Mouse (Mus musculus) heart, embryonic 10.5 days (tissue): Measurements from ENCODE around the gene Gpr153. TPM values are rescaled to one million over a fixed set of nuclear protein-coding genes. Genes with fewer than 3 reads are reported as not detected.
A peak's percentile ranks its signal among the peaks of the same experiment; 100 is the strongest.

Experiments used
- DNase-seq: peaks from one replicate; pipeline ENCODE4 v3.0.0-alpha.2; 2017; ENCODE audit warnings: low spot score
- H3K27ac ChIP-seq: fragments of 300-500 bp; sonication (generic); 2 replicates; pipeline ENCODE4 v1.5.1; 2016; ENCODE audit warnings: mild to moderate bottlenecking
- H3K27me3 ChIP-seq: fragments of 300-500 bp; sonication (generic); 2 replicates; pipeline ENCODE4 v1.6.1; 2016; ENCODE audit warnings: mild to moderate bottlenecking; ENCODE audit not compliant: poor library complexity, insufficient read depth, severe bottlenecking
- H3K36me3 ChIP-seq: fragments of 300-500 bp; sonication (generic); 2 replicates; pipeline ENCODE4 v1.6.1; 2016; ENCODE audit warnings: mild to moderate bottlenecking, moderate library complexity
- H3K4me1 ChIP-seq: fragments of 300-500 bp; sonication (generic); 2 replicates; pipeline ENCODE4 v1.6.1; 2016; ENCODE audit warnings: mild to moderate bottlenecking
- H3K4me3 ChIP-seq: fragments of 300-500 bp; sonication (generic); 2 replicates; pipeline ENCODE4 v1.5.1; 2016; ENCODE audit warnings: mild to moderate bottlenecking, moderate library complexity
- H3K9me3 ChIP-seq: fragments of 300-500 bp; sonication (generic); 2 replicates; pipeline ENCODE4 v1.6.1; 2016; ENCODE audit warnings: mild to moderate bottlenecking, moderate library complexity
- WGBS: fragments of 180-500 bp; shearing (Covaris S2); methylation state at CpG from one replicate; pipeline ENCODE4 v1.1.7; 2016; 5-methylcytosine and 5-hydroxymethylcytosine counted together
- polyA plus RNA-seq: library from polyadenylated mRNA; unstranded; fragments of >200 nt; fragmentation: Nextera tagmentation; extraction: Ambion mirVana; gene quantifications from 2 replicates; pipeline ENCODE4 v1.2.1, GENCODE M21; 2016

Gene Gpr153
- polyA plus RNA-seq, 1 experiment from 2014 or later, result 6.3 TPM

DNA sequence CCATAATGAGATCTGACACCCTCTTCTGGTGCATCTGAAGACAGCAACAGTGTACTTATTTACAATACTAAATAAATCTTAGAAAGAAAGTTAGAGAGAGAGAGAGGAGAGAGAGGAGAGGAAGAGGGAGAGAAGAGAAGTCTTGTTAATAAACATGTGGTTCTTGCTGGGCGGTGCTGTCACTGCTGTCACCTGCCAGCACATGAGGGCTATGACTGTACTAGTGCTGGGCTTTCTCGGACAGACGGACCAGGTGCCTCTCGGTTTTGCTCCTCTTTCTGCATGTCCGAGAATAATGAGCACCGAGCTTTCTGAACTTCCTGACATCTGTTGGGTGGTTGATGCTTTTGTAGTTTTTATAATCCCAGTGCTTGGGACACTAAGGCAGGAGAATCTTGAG is 23.4 kb upstream of the Gpr153 start:
- Histone ChIP-seq H3K9me3 (no peaks in the 10 kb centered on the region), H3K36me3 (0 out of 2 replicates have a peak, but pooled peaks cover 7% of the 10 kb centered on the region), H3K4me1 (peaks cover 59% of the 10 kb centered on the region), H3K4me3 (no peak overlapping the region), H3K27me3 (no peaks in the 10 kb centered on the region), H3K27ac (no peak overlapping the region)
- WGBS, result 89% methylated on average over 6 of the region's 6 CpGs
- DNase-seq, result no peak

DNA sequence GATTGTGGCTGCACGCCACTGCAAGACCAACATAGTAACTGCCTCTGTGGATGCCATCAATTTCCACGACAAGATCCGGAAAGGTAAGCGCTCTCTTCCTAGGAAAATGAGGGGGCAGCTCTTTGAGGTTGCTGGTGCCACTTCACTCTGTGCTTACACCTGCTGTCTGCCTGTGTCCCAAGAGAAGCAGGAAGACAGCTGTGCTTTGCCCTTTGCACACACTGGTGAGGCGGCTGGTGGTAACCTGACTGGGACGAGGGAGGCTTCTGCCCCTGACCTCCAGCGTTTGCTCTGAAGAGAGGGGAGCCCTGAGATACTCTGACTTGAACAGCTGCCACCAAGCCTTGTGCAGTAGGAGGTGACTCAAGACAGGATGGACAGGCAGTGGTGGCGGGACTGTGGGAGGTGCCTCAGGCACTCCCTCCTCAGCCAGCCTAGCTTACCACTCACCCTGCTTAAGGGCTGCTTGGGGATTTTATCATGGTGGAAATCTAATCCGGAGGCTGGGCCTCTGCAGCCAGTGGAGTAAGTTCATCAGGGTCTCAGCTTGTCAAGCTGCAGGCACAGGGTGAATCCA is 20.8 kb upstream of the Gpr153 start:
- Histone ChIP-seq H3K27ac (peak overlapping the region; percentile 72), H3K4me1 (peaks cover 66% of the 10 kb centered on the region), H3K36me3 (0 out of 2 replicates have a peak, but pooled peaks cover 7% of the 10 kb centered on the region), H3K9me3 (no peaks in the 10 kb centered on the region), H3K4me3 (no peak overlapping the region), H3K27me3 (no peaks in the 10 kb centered on the region)
- 62% methylated on average over 9 of the region's 9 CpGs for WGBS
- no peak for DNase-seq

DNA sequence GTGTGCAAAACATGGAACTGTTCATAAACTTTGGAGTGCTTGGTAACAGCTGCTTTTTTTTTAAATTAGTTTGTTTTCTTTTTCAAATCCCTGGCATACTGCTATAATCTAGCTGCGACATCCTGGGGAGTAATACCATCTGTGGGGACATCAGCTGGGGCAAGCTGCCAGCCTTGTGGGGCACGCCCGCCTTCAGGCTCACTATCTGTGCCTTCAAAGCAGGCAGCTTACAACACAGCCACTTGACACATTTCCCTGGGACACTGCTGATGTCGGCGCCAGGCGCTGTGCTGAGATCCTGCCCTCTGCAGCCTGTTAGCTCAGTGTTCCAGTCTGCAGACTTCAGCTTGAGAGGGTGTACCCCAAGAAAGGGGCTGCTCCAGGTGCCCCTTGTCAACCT is 17.0 kb upstream of the Gpr153 start:
- peak; percentile 83 for DNase-seq
- peak overlapping the region; percentile 67 for H3K27ac ChIP-seq
- H3K4me1 ChIP-seq, result peaks cover 86% of the 10 kb centered on the region
- H3K9me3 ChIP-seq, result no peaks in the 10 kb centered on the region
- no peaks in the 10 kb centered on the region for H3K27me3 ChIP-seq
- peak overlapping the region; percentile 6; the same call in 1 of the 2 replicates for H3K4me3 ChIP-seq
- H3K36me3 ChIP-seq, result peaks cover 7% of the 10 kb centered on the region; the same call in 1 of the 2 replicates
- WGBS, result 27% methylated on average over 6 of the region's 6 CpGs

DNA sequence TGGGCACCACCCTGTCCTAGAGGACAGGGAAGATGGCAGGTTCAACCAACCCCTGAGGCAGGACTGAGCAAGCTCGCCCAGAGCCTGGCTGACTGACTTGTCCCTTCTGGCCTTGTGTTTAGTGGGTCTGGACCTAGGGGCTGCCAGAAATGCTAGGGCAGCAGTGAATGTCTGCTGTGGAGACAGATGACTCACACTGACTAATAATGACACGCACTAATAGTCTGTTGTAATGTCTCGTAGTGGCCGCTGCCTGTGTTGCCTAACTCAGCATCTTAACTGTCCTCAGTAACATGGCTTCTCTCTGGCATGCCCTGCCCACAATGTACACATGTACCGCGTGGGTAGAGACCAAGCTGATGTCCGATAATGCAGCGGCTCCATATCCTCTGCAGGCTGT is 13.6 kb upstream of the Gpr153 start:
- no peak for DNase-seq
- no peaks in the 10 kb centered on the region for H3K27me3 ChIP-seq
- no peaks in the 10 kb centered on the region for H3K9me3 ChIP-seq
- WGBS, result 93% methylated on average over 8 of the region's 8 CpGs
- no peak overlapping the region for H3K4me3 ChIP-seq
- H3K4me1 ChIP-seq, result peaks cover 84% of the 10 kb centered on the region
- H3K36me3 ChIP-seq, result no peaks in the 10 kb centered on the region; the same call in none of the 2 replicates
- H3K27ac ChIP-seq, result peak overlapping the region; percentile 91; the same call in 1 of the 2 replicates

DNA sequence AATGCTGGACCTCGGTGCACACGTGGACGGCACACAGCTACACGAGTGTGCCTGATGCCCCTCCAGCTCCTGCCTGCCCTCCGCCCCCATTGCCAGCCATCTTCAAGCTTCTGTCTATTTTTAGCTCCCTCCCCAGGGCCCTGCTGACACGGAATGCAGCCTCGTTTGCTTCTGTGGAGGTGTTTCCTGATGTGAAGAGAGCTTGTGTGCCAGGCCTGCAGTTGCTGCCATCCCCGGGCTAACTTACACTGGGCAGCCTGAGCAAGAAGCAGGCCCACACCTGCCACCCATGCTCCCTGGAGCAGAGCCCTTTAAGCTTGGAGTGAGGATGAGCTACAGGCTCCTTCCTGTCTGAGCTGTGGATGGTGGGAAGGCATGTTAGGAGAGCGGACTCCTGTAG is 11.8 kb upstream of the Gpr153 start:
- H3K27ac ChIP-seq, result peak overlapping the region; percentile 91
- peaks cover 78% of the 10 kb centered on the region for H3K4me1 ChIP-seq
- 30% methylated on average over 9 of the region's 9 CpGs for WGBS

DNA sequence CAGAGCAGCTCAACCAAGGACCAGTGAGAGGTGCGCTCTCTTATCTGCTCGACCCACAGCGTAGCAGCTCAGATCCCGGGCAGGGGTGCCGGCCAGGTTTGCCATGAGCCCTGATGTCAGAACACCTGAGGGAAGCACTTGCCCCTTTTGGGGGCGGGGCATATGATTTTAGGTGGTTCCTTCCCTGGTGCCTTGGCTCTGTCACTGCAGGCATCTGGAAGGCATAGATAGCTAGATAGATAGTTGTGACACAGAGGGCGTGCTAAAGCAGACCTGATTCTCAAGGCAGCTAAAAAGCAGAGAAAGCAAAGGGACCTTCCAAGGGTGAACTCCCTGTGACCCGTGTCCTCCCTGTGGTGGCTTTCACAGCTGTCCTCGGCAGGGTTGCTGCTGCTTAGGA is 10.9 kb upstream of the Gpr153 start:
- no peaks in the 10 kb centered on the region for H3K27me3 ChIP-seq
- no peak for DNase-seq
- no peak overlapping the region for H3K4me3 ChIP-seq
- WGBS, result 45% methylated on average over 9 of the region's 9 CpGs
- peaks cover 76% of the 10 kb centered on the region for H3K4me1 ChIP-seq
- H3K36me3 ChIP-seq, result peaks cover 5% of the 10 kb centered on the region
- no peaks in the 10 kb centered on the region for H3K9me3 ChIP-seq
- peak overlapping the region; percentile 91 for H3K27ac ChIP-seq

More for the DNA sequence above, 11.8 kb upstream of the Gpr153 start:
- Histone ChIP-seq H3K36me3 (no peaks in the 10 kb centered on the region; the same call in none of the 2 replicates), H3K27me3 (no peaks in the 10 kb centered on the region), H3K4me3 (0 out of 2 replicates have a peak overlapping the region, but pooled peaks have one; percentile 19), H3K9me3 (no peaks in the 10 kb centered on the region)
- peak; percentile 84 for DNase-seq

DNA sequence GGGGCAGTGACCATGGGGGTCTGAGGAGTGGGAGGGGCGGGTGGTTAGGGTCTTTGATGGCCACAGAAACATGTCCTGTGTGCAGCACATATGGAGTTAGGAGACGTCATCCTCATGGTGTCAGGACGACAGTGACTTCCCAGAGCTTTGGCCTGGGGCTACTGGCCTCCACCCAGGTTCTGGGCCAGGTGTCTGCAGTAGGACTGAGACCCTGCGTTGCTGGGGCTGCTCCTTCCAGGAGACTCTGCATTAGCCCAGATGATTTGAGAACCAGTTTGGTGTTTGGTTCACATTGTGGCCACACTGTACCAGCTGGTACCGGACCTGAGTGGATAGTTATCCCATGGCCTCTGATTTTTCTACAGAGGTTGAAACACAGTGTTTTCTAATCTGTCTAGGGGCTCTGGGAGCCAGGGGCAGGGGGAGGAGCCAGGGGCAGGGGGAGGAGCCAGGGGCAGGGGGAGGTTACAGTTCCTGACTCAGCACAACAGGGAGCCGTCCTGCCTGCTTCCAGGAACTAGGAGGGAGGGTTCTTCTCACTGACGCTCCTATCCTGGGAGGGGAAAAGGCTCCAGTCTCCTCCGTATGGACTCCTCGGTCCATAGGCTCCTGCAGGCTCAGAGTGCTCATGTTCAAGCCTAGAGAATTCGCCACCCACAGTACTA is 10.4 kb upstream of the Gpr153 start:
- WGBS, result 26% methylated on average over 10 of the region's 10 CpGs
- no peaks in the 10 kb centered on the region for H3K27me3 ChIP-seq
- H3K4me1 ChIP-seq, result peaks cover 70% of the 10 kb centered on the region
- DNase-seq, result peak; percentile 92
- H3K36me3 ChIP-seq, result peaks cover 5% of the 10 kb centered on the region
- H3K27ac ChIP-seq, result peak overlapping the region; percentile 91
- H3K9me3 ChIP-seq, result no peaks in the 10 kb centered on the region
- H3K4me3 ChIP-seq, result peak overlapping the region; percentile 31

DNA sequence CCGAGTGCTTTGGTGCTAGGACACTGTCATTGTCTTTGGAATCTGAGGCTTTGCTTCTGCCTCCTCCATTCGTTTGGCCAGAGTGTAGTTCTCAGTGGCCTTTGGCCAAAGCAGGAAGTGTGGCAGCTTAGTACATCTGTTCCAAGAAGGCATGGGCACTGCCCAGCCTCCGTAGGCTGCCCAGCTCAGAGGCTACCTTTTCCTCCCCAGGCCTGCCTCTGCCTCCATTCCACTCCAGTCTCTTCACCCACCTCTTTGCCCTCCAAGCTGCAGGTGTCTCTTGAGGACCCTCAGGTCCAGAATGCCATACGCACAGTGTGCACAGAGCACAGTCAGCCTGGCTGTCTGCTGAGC is 9.9 kb upstream of the Gpr153 start:
- Histone ChIP-seq H3K27ac (peak overlapping the region; percentile 91), H3K9me3 (no peaks in the 10 kb centered on the region), H3K36me3 (peaks cover 5% of the 10 kb centered on the region), H3K27me3 (no peaks in the 10 kb centered on the region), H3K4me1 (peaks cover 68% of the 10 kb centered on the region), H3K4me3 (peak overlapping the region; percentile 31)
- 47% methylated on average over 4 of the region's 4 CpGs for WGBS
- no peak for DNase-seq

DNA sequence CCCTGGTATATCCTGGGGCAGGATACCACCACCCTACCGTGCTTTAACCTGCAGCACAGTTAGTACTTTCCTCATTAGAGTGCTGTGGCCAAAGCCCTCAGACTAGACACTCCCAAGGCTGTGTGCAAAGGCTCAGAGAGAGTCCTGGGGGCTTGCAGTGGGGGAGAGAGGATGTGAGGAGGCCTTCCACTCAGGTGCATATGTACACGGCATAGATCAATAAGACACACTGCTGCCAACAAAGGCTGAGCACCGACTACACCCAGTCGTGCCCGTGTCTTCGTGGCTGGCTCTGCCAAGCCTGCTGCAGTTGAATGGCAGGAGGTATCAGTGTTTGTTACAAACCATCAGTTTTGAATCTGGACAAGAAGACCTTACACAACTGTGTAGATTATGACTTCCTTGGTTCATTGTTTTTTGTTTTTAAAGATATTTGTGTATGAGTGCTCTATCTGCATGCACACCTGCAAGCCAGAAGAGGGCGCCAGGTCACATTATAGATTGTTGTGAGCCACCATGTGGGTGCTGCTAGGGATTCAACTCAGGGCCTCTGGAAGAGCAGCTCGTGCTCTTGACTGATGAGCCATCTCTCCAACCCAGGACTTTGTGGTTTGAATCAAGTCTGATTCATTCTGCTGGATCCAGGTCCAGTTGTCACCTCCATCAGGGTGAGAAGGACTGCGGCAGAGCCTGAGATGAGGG is 9.0 kb upstream of the Gpr153 start:
- WGBS, result 89% methylated on average over 9 of the region's 9 CpGs
- Histone ChIP-seq H3K36me3 (peaks cover 5% of the 10 kb centered on the region), H3K4me1 (peaks cover 71% of the 10 kb centered on the region), H3K4me3 (no peak overlapping the region), H3K9me3 (no peaks in the 10 kb centered on the region), H3K27me3 (peaks cover 8% of the 10 kb centered on the region), H3K27ac (peak overlapping the region; percentile 91)
- no peak for DNase-seq

DNA sequence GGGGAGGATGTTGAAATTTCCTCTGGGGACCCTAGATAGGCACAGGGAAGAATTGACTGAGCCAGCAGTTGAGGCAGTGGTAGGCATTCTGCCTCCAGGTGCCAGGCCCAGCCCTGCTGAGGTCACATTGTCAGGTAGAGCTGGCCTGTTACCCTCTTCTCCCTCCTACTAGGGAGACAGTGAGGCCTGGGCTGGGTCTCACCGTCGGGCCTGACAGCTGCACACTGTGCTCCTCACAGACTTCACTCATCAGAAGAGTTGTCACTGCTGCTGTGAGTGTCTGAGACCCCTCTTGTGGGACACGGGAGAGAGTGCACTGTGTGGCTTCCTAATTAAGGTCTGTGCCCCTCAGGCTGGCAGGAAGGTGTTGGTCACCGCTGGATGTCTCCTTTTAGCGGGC is 8.2 kb upstream of the Gpr153 start:
- H3K27ac ChIP-seq, result peak overlapping the region; percentile 48
- no peak overlapping the region for H3K4me3 ChIP-seq
- peaks cover 5% of the 10 kb centered on the region for H3K36me3 ChIP-seq
- no peaks in the 10 kb centered on the region for H3K9me3 ChIP-seq
- H3K27me3 ChIP-seq, result peaks cover 13% of the 10 kb centered on the region
- H3K4me1 ChIP-seq, result peaks cover 70% of the 10 kb centered on the region
- no peak for DNase-seq
- WGBS, result 57% methylated on average over 5 of the region's 5 CpGs

DNA sequence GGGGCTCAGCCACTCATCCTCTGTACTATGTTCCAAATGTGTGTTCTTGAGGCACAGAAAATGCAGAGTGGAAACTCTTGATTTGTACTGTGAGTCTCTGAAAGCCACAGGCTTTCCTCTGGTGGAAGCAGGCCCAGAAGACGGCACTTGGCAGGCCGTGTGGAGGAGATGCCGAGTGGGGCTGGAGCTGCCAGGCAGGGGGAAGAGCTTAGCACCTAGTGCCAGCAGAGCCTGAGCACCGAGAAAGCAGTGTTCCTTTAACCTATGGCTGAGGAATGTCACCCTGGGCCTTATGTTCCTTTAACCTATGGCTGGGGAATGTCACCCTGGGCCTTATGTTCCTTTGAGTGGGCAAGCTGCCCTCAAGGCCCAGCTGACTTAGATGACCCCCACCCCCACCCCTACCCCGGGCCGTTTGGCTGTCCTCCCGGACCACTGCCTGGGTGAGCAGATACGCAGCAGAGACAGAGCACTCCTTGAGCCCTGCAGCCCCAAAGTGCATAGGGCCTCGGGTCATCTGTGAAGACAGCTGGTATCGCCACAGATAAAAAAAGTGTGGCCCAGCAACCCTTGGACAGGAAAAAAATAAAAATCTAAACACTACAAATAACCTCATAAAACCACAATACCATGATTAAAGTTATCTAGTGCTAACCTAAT is 7.7 kb upstream of the Gpr153 start:
- DNase-seq, result no peak
- peaks cover 5% of the 10 kb centered on the region; the same call in 1 of the 2 replicates for H3K36me3 ChIP-seq
- no peak overlapping the region for H3K4me3 ChIP-seq
- peaks cover 68% of the 10 kb centered on the region for H3K4me1 ChIP-seq
- WGBS, result 45% methylated on average over 10 of the region's 10 CpGs
- no peaks in the 10 kb centered on the region for H3K9me3 ChIP-seq
- H3K27me3 ChIP-seq, result peaks cover 19% of the 10 kb centered on the region
- no peak overlapping the region for H3K27ac ChIP-seq

DNA sequence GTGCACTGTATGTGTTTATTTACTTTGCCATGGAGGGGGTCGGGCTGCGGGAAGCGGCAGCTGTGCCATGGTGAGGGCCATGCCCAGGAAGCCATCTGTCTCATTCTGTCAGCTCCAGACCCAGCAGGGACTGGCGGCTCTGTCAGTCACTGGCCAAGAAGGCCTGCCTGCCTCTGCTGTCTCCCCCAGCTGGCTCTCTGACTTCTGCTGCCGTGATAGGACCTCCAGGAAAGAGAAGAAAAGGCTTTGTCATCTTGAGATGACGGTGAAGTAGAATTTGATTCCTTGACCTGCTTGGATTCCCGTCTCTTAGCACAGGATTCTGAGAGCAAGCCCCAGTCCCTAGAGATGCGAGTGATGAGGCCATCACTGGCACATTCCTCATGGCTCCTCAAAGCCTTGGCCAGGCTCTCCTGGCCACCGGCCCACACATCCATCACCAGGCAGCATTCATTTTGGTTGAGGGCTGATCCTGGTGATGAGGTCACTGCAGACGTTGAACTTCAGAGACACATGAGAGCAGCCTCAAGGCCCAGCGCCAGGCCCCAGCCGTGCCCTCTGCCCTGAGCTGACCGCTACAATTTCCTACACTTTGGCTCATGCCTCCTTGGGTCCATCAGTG is 6.2 kb upstream of the Gpr153 start:
- H3K9me3 ChIP-seq, result no peaks in the 10 kb centered on the region
- H3K4me1 ChIP-seq, result peaks cover 68% of the 10 kb centered on the region
- 72% methylated on average over 13 of the region's 13 CpGs for WGBS
- no peak overlapping the region for H3K4me3 ChIP-seq
- DNase-seq, result no peak
- H3K36me3 ChIP-seq, result peaks cover 5% of the 10 kb centered on the region; the same call in 1 of the 2 replicates
- peaks cover 20% of the 10 kb centered on the region for H3K27me3 ChIP-seq
- 0 out of 2 replicates have a peak overlapping the region, but pooled peaks have one; percentile 23 for H3K27ac ChIP-seq
